Mouse (Mus musculus) WW6 (cell line): ENCODE results near the gene E2f4.

ENCODE experiments used
- DNase-seq: peaks from one replicate; pipeline ENCODE4 v3.0.0-alpha.2; 2013; ENCODE audit warnings: low read depth, low spot score

E2f4 gene

GRCm38 (mm10) chr8:105293405-105293804 is 4.1 kb upstream of the E2f4 start:
- DNase-seq = no peak

DNA sequence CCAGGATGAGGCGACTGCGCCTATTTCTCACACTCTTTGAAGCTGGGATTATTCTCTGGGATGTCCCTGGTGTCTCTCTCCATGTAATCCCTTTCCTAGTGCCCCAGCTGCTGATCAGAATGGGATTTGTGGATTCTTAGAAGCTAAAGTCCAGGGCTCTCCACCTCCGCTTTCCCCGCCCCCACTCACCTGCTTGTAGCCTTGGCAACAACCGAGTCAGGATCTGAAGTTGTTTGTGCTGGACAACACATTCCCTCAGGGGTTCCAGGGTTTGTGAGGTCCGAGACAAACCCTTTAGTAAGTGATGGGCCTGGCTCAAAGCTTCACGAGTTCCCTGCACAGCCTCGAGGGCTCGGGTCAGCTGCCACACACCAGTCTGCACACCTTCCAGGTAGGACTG is 2.7 kb upstream of the E2f4 start:
- no peak for DNase-seq

GRCm38 (mm10) chr8:105295256-105295655 is 2.2 kb upstream of the E2f4 start:
- no peak for DNase-seq

DNA sequence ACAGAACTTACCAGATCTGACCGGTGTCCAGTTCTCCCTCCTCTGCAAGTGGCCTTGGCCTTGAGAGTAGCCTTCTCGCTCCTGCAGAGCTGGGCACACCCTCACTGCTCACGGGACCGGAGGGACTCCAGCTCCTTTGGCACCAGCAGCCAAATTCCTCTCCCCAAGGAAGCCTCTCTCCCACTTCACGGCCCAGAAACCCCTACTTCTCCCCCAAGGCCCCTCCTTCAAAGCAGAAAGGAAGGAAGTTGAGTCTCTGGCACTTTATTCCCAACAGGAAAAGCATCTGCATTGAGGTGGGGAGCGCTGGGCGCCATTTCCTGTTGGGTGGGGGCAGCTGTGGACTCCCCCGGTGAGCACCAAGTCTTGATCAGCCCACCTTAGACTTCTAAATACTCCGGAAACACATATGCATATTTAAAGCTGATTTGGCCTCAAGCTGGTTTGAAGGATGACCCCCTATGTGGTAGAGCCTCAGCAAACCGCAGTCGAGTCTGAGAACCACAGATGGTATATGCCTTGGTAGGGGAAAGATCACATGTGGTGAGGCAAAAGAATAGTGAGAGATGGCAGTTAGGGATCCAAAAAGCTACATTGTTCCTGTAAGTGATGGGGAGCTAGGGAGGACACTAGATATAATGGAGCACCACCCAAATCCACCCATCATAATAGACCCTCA is 1.4 kb upstream of the E2f4 start, which contains the start of gene Exoc3l:
Gene Exoc3l (minus strand): TSS at position 207 of the 679 bp plus-strand sequence.
- no peak for DNase-seq

DNA sequence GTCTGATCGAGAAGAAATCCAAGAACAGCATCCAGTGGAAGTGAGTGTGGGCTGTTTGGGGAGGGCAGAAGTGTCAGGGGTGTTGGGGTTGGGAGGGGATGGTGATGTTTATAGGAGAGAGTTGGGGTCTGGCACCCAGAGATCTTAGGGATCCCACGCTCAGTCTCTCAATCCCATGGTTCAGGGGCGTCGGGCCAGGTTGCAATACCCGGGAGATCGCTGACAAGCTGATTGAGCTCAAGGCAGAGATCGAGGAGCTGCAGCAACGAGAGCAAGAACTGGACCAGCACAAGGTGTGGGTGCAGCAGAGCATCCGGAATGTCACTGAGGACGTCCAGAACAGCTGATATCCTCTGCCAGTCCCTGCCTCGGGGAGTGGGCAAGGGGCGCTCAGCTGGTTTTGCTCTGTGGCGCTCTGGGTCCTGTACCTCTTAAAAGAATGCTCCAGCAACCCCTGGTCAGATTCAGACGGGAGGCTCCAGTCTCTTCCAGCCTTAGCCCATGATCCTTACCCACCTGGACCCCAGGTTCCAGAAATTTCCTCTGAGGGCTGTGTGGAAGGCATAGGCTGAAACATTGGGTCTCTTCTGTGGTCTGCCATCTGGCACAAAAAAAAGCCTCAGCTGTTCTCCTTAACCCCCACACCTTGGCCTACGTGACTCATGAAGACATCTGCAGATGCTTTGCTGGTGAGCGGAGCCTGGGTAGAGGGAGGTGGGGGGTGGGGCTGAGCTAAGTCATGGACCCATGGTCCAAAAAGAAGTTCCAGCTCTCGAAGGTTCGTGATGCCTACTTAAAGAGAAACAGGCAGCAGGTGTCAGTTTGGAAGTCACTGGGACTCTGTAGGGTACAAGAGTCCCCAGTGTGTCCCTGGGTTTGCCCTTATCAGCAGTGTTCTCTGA is 1.1 kb downstream of the E2f4 start:
- no peak for DNase-seq

DNA sequence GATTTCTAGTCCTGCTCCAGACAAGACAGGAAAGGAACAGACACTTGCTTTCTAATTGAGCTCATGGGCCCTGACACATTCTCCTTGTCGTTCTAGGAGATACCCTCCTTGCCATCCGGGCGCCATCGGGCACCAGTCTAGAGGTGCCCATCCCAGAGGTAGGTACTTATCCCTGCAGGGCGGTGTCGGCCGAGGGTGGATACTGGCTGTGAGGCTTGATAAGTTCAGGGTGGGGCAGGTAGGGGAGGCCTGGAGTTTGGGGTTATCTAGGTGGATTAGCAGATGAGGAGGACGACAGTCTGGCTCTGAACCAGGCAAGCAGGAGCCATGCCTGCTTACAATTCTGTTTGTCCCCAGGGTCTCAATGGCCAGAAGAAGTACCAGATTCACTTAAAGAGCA is 2.5 kb downstream of the E2f4 start:
- no peak for DNase-seq

GRCm38 (mm10) chr8:105303396-105303795 is 5.9 kb downstream of the E2f4 start:
- no peak for DNase-seq

DNA sequence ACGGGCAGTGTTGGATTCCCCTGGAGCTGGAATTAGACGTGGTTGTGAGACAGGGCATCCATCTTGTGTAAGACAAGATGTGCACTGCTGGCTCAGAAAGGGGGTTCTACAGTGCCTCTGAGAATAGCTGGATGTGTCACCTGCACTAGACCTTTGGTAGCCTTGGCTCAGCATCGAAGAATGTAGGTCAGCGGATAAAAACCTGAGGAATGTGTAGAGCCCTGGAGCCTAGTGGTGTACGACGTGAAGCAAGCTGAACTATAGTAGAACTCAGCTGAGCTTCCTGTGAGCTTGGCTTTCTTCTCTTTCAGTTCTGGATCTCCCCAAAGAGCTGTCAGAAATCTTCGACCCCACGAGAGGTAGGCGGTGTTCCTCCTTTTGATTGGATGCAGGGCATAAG is 6.4 kb downstream of the E2f4 start:
- no peak for DNase-seq

- no peak for DNase-seq
These were observed 7.1 kb downstream of the E2f4 start for GRCm38 (mm10) chr8:105304325-105305210.

DNA sequence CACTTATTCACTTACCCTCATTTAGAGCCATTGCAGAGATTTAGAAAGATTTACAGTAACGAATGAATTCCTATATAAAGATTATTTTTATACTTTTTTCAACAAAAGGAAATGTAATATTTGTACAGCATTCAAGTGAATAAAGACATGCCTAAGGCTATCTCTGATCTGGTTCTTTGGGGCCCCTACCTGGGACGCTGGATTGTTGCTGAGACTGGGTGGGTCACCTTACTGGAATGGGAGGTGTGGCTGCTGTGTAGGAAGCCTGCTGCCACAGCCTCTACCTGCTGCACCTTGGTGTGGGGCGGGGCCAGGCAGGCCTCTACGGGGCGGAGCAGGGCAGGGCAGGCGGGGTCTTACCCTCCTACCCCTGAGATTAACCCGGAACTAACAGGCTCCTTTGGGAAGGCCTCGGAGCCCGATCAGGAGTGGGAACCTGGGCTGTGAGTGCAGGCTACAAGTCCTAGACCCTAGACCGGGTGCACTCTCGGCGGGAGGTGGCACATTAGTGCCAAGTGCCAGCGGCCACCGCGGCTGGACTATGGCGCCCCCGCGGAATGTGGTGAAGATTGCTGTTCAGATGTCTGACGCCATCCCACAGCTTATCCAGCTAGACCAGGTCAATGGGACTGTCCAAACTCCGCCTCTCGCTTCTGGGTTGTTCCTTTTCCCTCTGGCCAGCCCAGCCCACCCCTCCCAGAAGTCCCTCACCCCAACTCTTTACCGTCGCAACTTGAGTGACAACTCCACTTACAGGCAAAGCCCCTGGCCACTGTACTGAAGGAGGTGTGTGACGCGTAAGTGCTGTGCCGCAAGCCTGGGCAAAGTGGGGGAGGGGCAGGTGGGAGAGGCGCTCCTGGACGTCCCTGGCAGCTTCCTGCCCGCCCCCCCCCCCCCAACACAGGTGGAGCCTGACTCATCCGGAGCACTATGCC is 8.0 kb downstream of the E2f4 start, which contains the start of gene Elmo3:
Gene Elmo3 (plus strand): TSS at position 391 of the 935 bp plus-strand sequence.
- no peak for DNase-seq

GRCm38 (mm10) chr8:105306146-105306691 is 8.8 kb downstream of the E2f4 start:
- no peak for DNase-seq

GRCm38 (mm10) chr8:105307670-105308069 is 10.2 kb downstream of the E2f4 start:
- no peak for DNase-seq

DNA sequence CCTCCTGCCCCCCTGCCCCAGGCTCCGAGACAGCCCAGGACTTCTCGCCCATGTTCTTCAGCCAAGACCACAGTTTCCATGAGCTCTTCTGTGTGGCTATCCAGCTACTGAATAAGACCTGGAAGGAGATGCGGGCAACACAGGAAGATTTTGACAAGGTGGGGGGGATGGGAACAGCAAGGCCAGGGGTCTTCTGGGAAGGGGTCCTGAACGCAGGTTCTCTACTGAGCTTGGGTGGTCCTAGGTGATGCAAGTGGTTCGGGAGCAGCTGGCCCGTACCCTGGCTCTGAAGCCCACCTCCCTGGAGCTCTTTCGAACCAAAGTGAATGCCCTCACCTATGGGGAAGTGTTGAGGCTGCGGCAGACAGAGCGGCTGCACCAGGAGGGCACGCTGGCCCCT is 11.0 kb downstream of the E2f4 start:
- no peak for DNase-seq

DNA sequence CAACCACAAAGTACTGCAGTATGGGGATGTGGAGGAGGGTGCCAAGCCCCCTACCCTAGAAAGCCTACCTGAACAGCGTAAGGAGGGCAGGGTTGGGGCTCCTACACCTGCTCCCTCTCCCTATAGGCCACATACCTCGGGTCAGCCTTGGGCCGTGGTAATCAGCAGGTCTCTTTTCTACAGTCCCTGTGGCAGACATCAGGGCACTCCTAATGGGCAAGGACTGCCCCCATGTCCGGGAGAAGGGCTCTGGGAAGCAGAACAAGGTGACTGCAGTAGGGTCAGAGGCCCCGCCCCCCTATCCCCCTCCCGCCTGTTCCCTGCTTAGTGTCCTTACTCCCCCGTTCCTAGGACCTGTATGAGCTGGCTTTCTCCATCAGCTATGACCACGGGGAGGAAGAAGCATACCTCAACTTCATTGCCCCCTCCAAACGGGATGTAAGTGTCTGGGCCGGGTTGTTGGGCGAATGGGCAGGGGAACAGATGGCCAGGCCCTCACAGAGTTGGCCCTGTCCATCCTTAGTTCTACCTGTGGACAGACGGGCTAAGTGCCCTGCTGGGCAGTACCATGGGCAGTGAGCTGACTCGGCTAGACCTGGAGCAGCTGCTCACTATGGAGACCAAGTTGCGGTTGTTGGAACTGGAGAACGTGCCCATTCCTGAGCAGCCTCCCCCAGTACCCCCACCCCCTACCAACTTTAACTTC is 11.8 kb downstream of the E2f4 start:
- DNase-seq = no peak

GRCm38 (mm10) chr8:105310118-105310517 is 12.7 kb downstream of the E2f4 start:
- DNase-seq = no peak

DNA sequence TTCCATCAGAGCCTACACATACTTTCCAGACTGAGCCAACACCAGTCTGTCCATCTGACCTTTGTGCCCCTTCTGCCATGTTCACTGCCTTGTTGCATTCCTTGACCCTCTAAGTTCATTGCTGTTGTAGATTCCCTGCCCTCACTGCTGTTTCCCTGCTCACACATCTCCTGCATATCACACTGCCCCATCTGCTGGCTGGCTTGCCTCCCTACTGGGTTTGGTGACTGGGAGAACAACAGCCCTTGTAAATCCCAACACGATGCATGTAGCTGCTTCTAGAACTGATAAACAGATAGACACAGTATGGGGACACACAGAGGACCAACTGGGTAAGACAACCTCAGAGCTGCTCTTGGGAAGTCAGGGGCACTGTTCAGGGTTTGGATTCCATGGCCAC is 14.3 kb downstream of the E2f4 start:
- DNase-seq = no peak

DNA sequence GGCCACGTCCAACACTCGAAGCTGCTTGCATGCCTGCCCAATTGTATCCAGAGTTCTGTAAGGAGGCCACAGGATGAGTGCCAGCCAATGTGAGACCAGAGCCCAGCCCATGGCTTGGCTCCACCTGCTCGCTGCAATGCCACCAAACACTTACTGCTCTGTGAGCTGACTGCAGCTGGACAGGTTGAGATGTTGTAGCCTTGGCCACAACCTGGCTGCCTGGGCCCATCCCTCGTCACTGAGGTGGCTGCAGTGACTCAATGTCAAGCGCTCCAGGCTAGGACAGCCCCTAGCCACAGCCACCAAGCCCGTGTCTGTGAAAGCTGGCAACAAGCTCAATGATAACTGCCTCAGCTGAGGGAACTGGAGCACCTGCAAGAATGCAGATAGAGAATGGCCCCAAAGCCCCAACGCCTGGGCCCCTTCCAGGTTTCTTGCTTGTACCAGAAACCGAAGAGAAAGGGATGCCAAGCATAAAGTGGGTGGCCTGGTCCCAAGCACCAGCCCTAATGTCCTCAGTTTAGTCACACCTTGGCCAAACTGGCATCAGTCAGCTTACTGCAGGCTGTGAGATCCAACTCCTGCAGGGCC is 15.5 kb downstream of the E2f4 start:
- no peak for DNase-seq

DNA sequence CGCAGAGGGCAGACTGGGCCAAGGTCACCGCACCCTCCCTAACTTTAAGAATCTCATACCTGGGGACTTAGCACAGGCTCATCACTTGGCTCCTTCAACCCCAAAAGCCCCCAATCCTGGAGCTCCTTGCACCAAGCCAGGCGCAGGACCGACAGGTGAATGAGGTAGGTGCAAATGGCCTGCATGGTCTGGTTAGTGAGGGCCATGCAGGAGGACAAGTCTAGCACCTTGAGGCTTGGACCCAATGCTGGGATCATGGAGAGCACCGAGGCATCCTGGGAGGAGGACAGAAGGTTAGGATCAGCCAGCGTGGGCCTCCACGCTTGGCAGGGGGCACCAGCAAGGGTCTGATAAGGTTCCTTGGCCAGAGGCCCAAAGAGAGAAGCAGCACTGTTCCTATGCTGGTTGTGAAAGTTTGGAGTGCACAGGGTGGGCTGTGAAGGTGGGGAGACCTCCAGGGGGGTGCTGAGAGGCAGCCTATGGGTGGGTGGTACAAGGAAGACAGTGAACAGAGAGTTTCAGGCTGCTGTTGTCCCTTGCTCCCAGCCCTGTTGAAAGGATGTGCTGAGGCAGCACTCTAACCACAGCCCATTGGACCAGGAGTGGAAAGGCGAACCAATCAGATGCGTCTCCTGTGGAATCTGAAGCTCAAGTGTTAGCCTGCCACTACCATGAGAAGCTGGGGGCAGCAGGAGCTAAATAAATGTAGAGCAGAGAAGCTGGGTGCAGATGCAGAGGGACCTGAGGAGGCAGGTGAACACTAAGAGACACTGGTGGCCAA is 16.3 kb downstream of the E2f4 start:
- no peak for DNase-seq
